Mouse (Mus musculus): ENCODE measurements around the gene Soga1. TPM values are rescaled to one million over a fixed set of nuclear protein-coding genes. Genes with fewer than 3 reads are reported as not detected.

Gene Soga1
- polyA plus RNA-seq, 1 experiment from 2014 or later: 5.7 TPM

- H3K27ac ChIP-seq: no peak overlapping the region
- H3K4me3 ChIP-seq: no peak overlapping the region
- no peak for ATAC-seq (ENCODE audit: insufficient number of reproducible peaks, insufficient read depth, low FRiP score, low TSS enrichment)
- no peak overlapping the region for H3K9ac ChIP-seq
- 0 out of 2 replicates have a peak, but pooled peaks cover 5% of the 10 kb centered on the region for H3K9me3 ChIP-seq
- no peaks in the 10 kb centered on the region for H3K27me3 ChIP-seq
- 95% methylated on average over 21 of the region's 21 CpGs for WGBS
- H3K4me2 ChIP-seq (replicated peaks): no peak overlapping the region
- H3K36me3 ChIP-seq: peaks cover 95% of the 10 kb centered on the region
- no peaks in the 10 kb centered on the region for H3K4me1 ChIP-seq
Measured at GRCm38 (mm10) chr2:157027106-157028008, 51.7 kb downstream of the Soga1 start.

GRCm38 (mm10) chr2:157021156-157021555 is 57.9 kb downstream of the Soga1 start:
- H3K9ac ChIP-seq: no peak overlapping the region
- H3K9me3 ChIP-seq: 0 out of 2 replicates have a peak, but pooled peaks cover 5% of the 10 kb centered on the region
- ATAC-seq (ENCODE audit: insufficient number of reproducible peaks, insufficient read depth, low FRiP score, low TSS enrichment): no peak
- no peak overlapping the region for H3K4me2 ChIP-seq (replicated peaks)
- no peaks in the 10 kb centered on the region for H3K4me1 ChIP-seq
- no peaks in the 10 kb centered on the region for H3K27me3 ChIP-seq
- peaks cover 99% of the 10 kb centered on the region for H3K36me3 ChIP-seq
- 92% methylated on average over 16 of the region's 16 CpGs for WGBS
- H3K4me3 ChIP-seq: no peak overlapping the region
- no peak overlapping the region for H3K27ac ChIP-seq

- peaks cover 99% of the 10 kb centered on the region for H3K36me3 ChIP-seq
- ATAC-seq (ENCODE audit: insufficient number of reproducible peaks, insufficient read depth, low FRiP score, low TSS enrichment): no peak
- H3K4me1 ChIP-seq: no peaks in the 10 kb centered on the region
- WGBS: 93% methylated on average over 4 of the region's 4 CpGs
- no peaks in the 10 kb centered on the region for H3K27me3 ChIP-seq
- H3K9ac ChIP-seq: no peak overlapping the region
- H3K4me2 ChIP-seq (replicated peaks): no peak overlapping the region
- no peak overlapping the region for H3K27ac ChIP-seq
- no peak overlapping the region for H3K4me3 ChIP-seq
- no peaks in the 10 kb centered on the region for H3K9me3 ChIP-seq
Measured at GRCm38 (mm10) chr2:157019228-157019627, 59.8 kb downstream of the Soga1 start.

- no peak overlapping the region for H3K9ac ChIP-seq
- H3K9me3 ChIP-seq: no peaks in the 10 kb centered on the region
- H3K36me3 ChIP-seq: peaks cover 85% of the 10 kb centered on the region
- no peak overlapping the region for H3K4me2 ChIP-seq (replicated peaks)
- no peak overlapping the region for H3K27ac ChIP-seq
- H3K4me3 ChIP-seq: no peak overlapping the region
- no peak for ATAC-seq (ENCODE audit: insufficient number of reproducible peaks, insufficient read depth, low FRiP score, low TSS enrichment)
- H3K27me3 ChIP-seq: no peaks in the 10 kb centered on the region
- 83% methylated on average over 18 of the region's 18 CpGs for WGBS
- no peaks in the 10 kb centered on the region for H3K4me1 ChIP-seq
Measured at GRCm38 (mm10) chr2:157016529-157017270, 62.4 kb downstream of the Soga1 start.

- no peak overlapping the region for H3K4me3 ChIP-seq
- H3K4me1 ChIP-seq: peaks cover 15% of the 10 kb centered on the region
- H3K36me3 ChIP-seq: peaks cover 44% of the 10 kb centered on the region
- no peak overlapping the region for H3K4me2 ChIP-seq (replicated peaks)
- H3K9me3 ChIP-seq: no peaks in the 10 kb centered on the region
- 87% methylated on average over 6 of the region's 6 CpGs for WGBS
- ATAC-seq (ENCODE audit: insufficient number of reproducible peaks, insufficient read depth, low FRiP score, low TSS enrichment): no peak
- no peak overlapping the region for H3K27ac ChIP-seq
- H3K27me3 ChIP-seq: no peaks in the 10 kb centered on the region
- no peak overlapping the region for H3K9ac ChIP-seq
Measured at GRCm38 (mm10) chr2:157012341-157012740, 66.7 kb downstream of the Soga1 start.

- H3K27me3 ChIP-seq: no peaks in the 10 kb centered on the region
- no peak for ATAC-seq (ENCODE audit: insufficient number of reproducible peaks, insufficient read depth, low FRiP score, low TSS enrichment)
- H3K36me3 ChIP-seq: peaks cover 28% of the 10 kb centered on the region
- H3K27ac ChIP-seq: 0 out of 2 replicates have a peak overlapping the region, but pooled peaks have one; percentile 42
- peaks cover 23% of the 10 kb centered on the region for H3K4me1 ChIP-seq
- 59% methylated on average over 11 of the region's 11 CpGs for WGBS
- no peak overlapping the region for H3K9ac ChIP-seq
- H3K4me3 ChIP-seq: no peak overlapping the region
- H3K4me2 ChIP-seq (replicated peaks): no peak overlapping the region
- no peaks in the 10 kb centered on the region for H3K9me3 ChIP-seq
Measured at GRCm38 (mm10) chr2:157010634-157011310, 68.3 kb downstream of the Soga1 start.

- no peak overlapping the region for H3K4me3 ChIP-seq
- H3K4me1 ChIP-seq: peaks cover 25% of the 10 kb centered on the region
- no peak overlapping the region for H3K27ac ChIP-seq
Measured at GRCm38 (mm10) chr2:157010121-157010520, 68.9 kb downstream of the Soga1 start.

GRCm38 (mm10) chr2:157008509-157008908 is 70.5 kb downstream of the Soga1 start:
- Histone ChIP-seq H3K4me3 (no peak overlapping the region), H3K36me3 (peaks cover 16% of the 10 kb centered on the region), H3K9ac (no peak overlapping the region), H3K4me2 (replicated peaks) (no peak overlapping the region), H3K4me1 (peaks cover 25% of the 10 kb centered on the region), H3K27ac (no peak overlapping the region), H3K9me3 (no peaks in the 10 kb centered on the region), H3K27me3 (no peaks in the 10 kb centered on the region)
- ATAC-seq (ENCODE audit: insufficient number of reproducible peaks, insufficient read depth, low FRiP score, low TSS enrichment): no peak

More at GRCm38 (mm10) chr2:157010121-157010520, 68.9 kb downstream of the Soga1 start:
- no peak overlapping the region for H3K4me2 ChIP-seq (replicated peaks)
- H3K9ac ChIP-seq: no peak overlapping the region
- H3K9me3 ChIP-seq: no peaks in the 10 kb centered on the region
- peaks cover 26% of the 10 kb centered on the region for H3K36me3 ChIP-seq
- no peak for ATAC-seq (ENCODE audit: insufficient number of reproducible peaks, insufficient read depth, low FRiP score, low TSS enrichment)
- no peaks in the 10 kb centered on the region for H3K27me3 ChIP-seq

- no peaks in the 10 kb centered on the region for H3K9me3 ChIP-seq
- H3K4me2 ChIP-seq (replicated peaks): peak overlapping the region; percentile 84
- WGBS: 28% methylated on average over 5 of the region's 5 CpGs
- H3K27me3 ChIP-seq: no peaks in the 10 kb centered on the region
- H3K9ac ChIP-seq: peak overlapping the region; percentile 79
- peak overlapping the region; percentile 82 for H3K4me3 ChIP-seq
- H3K27ac ChIP-seq: peak overlapping the region; percentile 84
- H3K4me1 ChIP-seq: peaks cover 25% of the 10 kb centered on the region
- ATAC-seq (ENCODE audit: insufficient number of reproducible peaks, insufficient read depth, low FRiP score, low TSS enrichment): no peak
- peaks cover 20% of the 10 kb centered on the region for H3K36me3 ChIP-seq
Measured at GRCm38 (mm10) chr2:157007234-157007596, 71.8 kb downstream of the Soga1 start.

GRCm38 (mm10) chr2:157006511-157007233 is 72.4 kb downstream of the Soga1 start, which contains the start of gene Dsn1:
Gene Dsn1, minus strand, starts transcription at chr2:157007154.
- peak; percentile 71 for ATAC-seq (ENCODE audit: insufficient number of reproducible peaks, insufficient read depth, low FRiP score, low TSS enrichment)
- H3K4me3 ChIP-seq: peak within 1 kb of the TSS; percentile 82
- no peaks in the 10 kb centered on the region for H3K9me3 ChIP-seq
- H3K9ac ChIP-seq: peak within 1 kb of the TSS; percentile 79
- H3K27ac ChIP-seq: peak within 1 kb of the TSS; percentile 84
- peaks cover 25% of the 10 kb centered on the region for H3K4me1 ChIP-seq
- no peaks in the 10 kb centered on the region for H3K27me3 ChIP-seq
- under 1% methylated on average over 56 of the region's 56 CpGs for WGBS
- H3K36me3 ChIP-seq: peaks cover 17% of the 10 kb centered on the region
- peak within 1 kb of the TSS; percentile 84 for H3K4me2 ChIP-seq (replicated peaks)

GRCm38 (mm10) chr2:157002321-157002720 is 76.7 kb downstream of the Soga1 start:
- 89% methylated on average over 4 of the region's 4 CpGs for WGBS
- Histone ChIP-seq H3K4me2 (replicated peaks) (no peak overlapping the region), H3K4me3 (no peak overlapping the region), H3K27ac (no peak overlapping the region), H3K27me3 (no peaks in the 10 kb centered on the region), H3K9ac (no peak overlapping the region), H3K36me3 (peaks cover 38% of the 10 kb centered on the region), H3K9me3 (no peaks in the 10 kb centered on the region), H3K4me1 (peaks cover 10% of the 10 kb centered on the region)
- no peak for ATAC-seq (ENCODE audit: insufficient number of reproducible peaks, insufficient read depth, low FRiP score, low TSS enrichment)

Data from embryonic facial prominence, embryonic 12.5 days (tissue).